Mouse (Mus musculus): ENCODE data around the gene Tmem72.

The Tmem72 gene

DNA sequence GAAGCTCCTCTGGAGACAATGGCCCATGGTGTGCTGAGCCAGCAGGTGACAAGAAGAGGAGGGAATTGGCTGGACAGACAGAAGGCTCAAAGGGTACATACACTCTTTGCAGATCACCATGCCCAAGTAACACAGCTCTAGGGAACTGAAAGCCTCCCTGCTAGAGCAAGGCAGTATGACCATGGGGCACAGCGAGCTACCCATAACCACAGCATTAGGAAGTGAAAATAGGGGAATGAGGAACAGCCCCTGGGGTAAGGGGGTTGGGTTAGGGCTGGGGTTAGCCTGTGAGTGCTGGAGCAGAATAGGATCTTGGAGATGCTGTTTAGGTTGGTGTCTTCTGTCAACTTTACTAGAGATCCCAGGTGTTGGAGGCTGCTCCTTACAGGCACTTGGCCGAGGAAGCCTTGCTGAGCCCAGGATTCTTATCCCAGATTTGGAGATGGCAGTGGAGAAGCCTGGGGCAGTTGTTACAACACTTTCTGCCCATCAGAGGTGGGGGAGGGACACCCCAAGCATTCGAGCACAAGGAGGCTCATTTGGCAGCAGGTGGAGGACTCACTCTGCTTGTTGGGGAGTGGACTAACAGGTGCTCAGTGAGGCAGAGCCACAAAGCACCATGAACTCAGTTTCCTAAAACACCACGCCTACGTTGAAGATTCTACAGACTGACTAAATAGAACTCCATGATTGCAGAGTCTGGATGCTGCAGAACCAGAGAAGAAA is 37.0 kb downstream of the Tmem72 start:
- DNase-seq (ENCODE audit: low read depth, low spot score), result no peak

DNA sequence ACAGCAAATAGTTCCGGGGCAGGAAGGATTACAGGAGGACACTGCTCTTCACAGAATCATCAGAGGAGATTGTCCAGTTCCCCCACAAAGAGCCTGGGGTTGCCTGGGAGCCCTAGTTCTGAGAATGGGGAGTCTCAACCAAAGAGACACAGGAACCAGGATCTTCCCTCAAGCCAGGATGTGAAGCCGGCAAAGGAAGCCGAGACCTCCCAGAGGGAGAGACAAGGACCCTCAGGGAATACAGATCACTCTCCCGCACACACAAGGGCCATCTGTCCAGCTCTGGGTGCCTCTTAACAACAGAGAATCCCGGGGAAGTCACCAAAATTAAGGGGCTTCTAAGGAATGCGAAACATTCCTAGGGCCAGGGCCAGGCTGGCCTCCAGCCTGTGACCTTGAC is 39.4 kb downstream of the Tmem72 start:
- no peak for DNase-seq (ENCODE audit: low read depth, low spot score)

DNA sequence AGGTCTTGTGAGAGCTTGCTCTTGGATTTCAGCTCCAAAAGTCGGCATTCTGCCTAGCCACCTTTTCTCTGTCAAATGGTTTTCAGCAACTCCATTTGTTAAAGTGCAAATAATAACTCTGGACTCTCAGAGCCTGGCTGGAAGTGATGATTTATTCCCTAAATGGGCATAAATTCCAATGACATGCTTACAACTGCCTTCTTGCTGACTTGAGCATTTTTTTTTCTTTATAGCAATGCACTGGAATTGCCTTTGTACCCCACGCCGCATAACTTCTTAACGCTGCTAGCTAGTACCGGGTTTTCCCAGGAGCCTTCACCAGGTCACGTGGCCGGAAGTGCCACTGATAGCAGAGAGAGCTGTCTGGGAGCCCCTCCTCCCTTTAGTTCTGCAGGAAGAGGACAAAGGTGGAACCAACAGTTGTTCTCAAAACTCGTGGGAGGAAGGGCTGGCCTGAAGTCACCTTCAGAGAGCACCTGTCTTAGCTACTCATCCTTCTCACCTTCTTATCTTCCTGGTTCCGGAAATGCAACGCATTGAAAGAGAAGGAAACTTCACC is 40.3 kb downstream of the Tmem72 start:
- DNase-seq (ENCODE audit: low read depth, low spot score), result no peak

DNA sequence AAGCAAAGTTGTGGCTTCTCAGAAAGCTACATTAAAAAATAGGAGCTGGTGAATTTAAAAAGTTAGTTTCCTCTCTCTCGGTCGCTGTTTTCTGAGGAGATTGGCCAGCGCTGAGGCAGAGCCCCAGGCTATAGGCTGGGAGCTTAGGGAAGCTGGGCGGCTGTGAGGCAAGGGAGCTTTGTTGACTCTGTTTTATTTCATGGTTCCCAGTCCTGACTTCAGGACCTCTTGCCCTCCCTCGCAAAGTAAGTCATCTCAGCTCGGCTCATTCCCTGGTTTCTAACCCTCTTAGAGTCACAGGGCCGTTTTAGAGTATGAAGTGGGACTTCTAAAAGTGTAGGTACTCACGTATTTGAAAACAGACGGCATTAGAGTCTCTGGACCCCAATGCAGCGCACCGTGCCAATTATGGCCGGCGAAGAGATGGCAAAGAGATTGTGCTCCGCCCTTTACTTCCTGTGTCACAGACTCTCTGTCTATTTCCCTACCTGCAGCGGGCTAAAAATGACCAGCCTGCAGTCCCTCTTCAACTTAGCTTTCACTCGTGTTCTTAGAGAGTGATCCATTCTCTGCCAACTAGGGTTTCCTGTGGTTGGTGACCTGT is 42.3 kb downstream of the Tmem72 start:
- no peak for DNase-seq (ENCODE audit: low read depth, low spot score)

DNA sequence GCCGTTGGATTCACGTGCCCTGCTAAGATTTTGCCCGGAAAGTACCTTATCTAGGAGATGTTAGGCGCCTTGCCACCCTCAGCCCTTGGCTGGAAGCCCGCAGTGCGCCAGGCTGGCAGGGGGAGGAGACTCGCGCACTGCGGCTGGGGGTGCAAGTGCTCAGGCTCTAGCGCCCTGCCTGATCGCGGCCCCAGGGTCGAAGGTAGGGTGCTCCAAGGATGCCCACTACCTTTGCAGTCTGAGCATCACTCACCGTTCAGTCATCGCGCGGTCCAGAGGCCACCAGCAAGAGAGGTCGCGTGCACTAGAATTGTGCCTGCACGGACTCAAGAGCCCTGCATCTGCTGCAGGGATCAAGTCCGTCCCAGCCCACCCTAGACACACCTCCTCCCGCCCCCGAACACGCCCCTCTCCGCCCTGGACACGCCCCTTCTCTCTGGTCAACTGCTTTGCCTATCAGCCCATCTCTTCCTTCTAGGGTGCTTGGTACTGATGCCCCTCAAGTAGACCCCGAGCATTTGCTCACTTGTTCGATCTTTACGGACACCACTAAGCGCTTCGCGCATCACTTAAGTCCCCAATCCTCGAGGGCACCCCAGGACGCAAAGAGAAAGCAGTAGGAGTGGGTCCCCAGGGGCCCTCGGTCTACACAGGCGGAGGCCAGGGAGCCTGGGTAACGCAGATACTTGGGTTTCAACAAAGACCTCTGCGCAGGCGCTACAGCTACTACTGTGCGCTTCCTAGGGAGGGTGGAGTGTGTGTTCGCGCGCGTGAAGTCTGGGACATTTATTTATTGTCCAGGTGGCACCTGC is 43.0 kb downstream of the Tmem72 start, which contains the start of gene Rassf4:
Gene Rassf4 (minus strand): TSS at position 482 of the 812 bp plus-strand sequence.
- DNase-seq (ENCODE audit: low read depth, low spot score), result peak; percentile 58

DNA sequence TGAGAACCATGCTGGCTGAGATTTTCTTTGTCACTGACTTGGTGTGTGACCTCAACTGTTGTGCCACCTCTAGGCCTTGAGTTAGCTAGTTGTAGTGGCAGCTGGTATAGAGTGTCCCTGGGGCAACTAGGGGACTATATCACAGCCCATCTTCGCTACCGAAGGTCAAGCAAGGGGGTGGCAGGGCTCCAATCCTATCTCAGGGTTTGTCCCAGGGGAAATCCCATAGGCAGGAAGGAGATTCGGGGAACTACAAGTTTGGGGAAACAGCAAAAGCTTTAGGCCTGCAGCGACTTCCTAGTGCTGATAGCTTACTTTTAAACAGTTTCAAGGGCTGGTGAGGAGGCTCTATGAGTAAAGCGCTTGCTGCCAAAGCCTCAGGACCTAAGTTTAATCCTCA is 44.4 kb downstream of the Tmem72 start:
- DNase-seq (ENCODE audit: low read depth, low spot score), result no peak

DNA sequence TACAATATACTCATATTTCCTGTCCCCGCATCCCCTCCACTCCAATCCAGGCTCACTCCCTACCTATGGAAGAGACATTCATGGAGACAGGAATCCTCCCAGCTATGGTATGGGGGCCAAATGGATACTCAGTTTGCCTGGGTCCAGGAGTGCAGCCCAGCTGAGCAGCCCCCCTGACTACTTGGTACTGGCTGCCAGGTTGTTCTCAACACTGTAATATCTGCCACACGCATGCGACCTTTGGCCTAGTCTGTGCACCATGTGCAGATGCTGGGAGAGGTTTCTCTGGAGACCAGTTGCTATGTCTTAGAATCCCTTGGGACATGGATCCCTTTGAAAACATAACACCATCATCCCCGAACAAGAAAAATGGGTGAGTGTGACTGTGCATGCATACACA is 44.9 kb downstream of the Tmem72 start:
- DNase-seq (ENCODE audit: low read depth, low spot score), result no peak

DNA sequence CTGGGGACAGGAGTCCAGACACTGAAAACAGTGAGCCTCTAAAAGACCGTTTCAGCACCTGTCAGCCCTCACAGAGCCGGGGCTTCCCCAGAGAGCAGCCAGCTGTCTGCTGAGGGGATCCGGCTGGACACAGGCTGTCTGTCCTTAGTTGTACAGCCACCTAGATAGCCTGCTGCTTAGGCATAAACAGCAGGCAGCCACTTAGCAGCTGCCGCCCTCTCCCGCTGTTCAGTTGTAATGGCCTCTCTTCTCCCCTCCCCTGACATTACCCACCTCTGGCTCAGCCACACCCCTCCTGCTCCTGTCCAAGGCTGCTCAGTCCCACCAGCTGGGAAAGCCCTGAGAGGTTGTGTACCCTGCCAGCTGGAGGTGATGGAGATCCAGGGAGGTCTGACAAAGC is 45.7 kb downstream of the Tmem72 start:
- no peak for DNase-seq (ENCODE audit: low read depth, low spot score)

DNA sequence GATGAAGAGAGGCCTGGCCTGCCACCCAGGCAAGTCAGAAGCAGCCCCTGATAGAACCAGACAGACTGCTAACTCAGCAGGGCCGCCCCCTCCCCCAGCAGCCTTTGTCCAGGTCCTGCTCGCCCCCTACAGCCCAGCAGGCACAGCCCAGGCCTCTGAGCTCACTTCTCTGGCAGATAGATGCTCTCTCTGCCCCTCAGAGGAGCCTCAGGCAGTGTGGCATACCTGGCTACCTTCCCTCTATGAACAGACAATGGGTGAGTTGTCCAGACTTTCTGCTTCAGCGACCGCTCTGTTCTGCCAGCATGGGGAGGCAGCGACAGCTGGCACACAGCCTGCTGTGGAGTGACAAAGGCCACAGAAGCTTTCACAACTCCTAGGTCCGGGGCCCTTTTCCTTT is 46.6 kb downstream of the Tmem72 start:
- no peak for DNase-seq (ENCODE audit: low read depth, low spot score)

DNA sequence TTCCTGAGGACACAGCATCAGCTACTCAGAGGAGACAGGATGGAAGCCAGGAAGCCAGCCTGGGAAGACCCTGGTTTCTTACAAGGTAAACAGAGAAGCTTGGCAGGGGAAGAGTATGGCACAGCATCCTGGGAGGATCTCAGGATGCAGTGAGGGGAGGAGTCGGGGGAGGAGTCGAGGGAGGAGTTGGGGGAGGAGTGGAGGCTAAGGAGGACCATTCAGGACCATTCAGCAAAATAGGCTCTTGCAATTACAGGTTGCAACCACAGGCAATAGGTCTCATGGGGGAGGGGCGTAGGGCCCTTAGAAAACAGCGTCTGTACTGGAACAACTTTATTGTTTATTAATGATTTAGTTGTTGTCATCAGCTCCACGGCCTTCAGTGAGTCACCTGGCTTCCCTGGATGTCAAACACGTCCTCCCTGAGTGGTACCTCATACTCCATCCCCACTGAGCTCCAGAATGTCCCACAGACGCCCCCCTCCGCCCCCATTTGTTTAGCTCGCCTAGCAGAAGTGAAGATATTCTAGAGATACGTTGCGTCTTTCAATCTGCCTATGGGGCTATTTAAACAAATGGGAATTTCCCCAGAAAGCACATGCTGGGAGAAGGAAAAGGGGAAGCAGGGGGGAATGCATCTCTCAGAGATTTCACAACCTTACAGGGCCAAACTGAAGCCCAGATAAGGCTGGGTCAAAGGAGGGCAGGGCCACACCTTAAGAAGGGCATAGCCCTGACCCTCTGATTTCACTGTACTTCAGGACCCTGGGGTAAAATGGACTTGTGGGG is 47.8 kb downstream of the Tmem72 start:
- no peak for DNase-seq (ENCODE audit: low read depth, low spot score)

DNA sequence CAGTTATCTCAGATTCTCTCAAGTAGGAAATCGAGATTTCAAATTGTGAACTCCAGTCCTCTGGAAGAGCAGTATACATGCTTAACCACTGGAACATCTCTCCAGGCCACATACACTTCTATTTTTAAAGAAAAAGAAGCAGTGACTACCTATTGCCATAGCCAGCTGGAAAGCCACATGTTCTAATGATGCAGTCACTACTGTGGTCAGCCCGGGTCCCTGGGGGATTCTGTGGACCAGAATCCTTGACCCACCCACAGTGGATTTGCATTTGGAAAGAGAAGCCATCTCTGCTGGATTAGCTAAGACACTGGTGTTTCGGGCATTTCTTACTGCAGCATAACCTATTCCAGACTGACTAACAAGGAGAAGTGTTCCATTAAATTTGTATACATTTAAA is 49.3 kb downstream of the Tmem72 start:
- no peak for DNase-seq (ENCODE audit: low read depth, low spot score)

DNA sequence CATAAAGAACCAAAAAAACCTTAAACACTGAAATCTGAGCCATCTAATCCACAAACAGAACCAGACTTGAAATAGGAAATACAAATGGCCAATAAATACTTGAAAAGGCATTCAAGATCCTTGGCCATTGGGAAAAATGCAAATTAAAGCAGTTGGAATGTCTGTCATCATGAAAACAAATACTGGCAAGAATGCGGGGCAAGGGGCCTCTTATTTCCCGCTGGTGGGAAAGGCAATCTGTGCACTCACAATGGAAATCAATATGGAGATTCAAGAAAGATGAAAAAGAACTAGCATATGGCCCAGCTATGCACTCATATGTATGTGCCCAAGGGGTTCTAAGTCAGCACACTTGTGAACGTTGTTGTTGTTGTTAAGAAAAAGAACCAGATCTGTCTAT is 49.8 kb downstream of the Tmem72 start:
- DNase-seq (ENCODE audit: low read depth, low spot score), result no peak

DNA sequence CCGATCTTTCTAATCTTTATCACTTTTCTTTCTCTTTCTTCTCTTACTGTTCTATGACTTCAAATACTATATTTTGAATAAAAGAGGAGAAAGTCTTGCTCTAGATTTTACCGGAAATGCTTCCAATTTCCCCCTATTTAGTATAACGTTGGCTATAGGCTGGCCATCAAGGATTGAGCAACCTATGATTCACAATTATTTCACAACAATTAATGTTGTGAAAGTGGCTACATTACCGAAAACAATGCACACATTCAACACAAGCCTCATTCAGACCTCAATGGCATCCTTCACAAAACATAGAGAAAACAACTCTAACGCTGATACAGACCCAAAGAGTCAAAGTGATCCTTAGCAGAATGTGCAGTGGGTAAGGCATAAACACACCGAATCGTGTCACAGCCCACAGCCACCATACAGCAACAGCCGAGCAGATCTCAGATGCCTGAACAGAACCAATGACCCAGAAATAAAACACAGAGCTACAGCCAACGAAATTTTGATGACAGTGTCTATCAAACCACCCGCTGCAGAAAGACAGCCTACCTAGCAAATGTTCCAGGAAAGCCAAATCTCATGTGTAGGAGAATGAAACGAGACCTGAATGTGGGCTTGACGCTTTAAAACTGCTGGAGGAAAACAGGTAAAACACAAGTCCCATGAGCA is 50.5 kb downstream of the Tmem72 start:
- no peak for DNase-seq (ENCODE audit: low read depth, low spot score)

DNA sequence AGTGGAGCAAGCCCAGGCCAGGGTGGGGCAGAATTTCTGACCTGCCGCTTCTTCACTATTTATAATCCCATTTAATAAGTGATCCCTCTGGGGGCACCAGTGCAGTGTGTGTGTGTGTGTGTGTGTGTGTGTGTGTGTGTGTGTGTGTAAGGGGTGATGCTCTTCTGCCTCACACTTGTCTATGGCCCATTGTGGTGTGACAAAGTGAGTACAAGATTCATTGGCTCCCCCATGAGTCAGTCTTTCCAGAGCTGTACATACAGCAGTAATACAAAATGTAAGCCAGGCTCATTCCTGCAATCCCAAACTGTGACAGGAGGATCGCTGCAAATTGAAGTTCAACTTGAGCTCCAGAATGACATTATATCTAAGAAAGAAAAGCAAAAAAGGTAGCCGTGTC is 51.9 kb downstream of the Tmem72 start:
- DNase-seq (ENCODE audit: low read depth, low spot score), result no peak

DNA sequence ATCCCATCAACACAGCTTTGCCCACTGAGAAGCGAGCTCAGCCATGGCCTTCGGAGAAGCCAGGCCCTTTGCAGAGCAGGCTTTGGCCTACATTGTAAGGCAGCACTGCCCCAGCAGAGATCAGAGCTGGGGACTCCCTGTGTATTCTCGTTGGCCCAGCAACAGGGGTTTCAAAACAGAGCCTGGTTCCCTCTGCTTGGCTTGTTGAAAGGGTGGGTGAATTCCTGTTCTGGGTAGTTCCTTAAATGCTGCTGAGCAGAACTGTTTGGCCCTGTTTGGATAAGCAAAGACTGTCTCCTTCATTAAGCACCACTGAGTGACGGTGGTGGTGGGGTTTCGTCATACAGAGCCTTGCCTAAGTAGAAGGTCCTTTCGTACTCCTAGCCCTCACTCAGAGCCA is 52.7 kb downstream of the Tmem72 start:
- DNase-seq (ENCODE audit: low read depth, low spot score), result no peak

DNA sequence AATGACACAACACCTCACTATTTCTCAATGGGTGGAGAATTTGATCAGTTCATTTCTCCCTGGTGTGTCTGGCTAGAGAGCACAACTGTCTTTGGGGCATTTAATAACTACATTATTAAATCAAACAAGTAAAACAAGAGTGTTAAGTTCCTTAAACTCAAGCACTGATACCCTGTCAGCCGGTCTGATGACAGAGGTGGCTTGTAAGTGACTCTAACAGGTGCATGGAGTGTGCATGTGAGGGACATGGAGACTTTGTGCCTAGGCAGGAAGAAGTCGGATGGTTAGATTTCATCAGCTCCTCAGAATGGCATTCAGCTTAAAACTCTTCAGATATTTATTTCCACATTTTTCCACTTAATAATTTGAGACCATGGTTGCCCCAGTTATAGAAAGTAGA is 53.3 kb downstream of the Tmem72 start:
- DNase-seq (ENCODE audit: low read depth, low spot score), result no peak

DNA sequence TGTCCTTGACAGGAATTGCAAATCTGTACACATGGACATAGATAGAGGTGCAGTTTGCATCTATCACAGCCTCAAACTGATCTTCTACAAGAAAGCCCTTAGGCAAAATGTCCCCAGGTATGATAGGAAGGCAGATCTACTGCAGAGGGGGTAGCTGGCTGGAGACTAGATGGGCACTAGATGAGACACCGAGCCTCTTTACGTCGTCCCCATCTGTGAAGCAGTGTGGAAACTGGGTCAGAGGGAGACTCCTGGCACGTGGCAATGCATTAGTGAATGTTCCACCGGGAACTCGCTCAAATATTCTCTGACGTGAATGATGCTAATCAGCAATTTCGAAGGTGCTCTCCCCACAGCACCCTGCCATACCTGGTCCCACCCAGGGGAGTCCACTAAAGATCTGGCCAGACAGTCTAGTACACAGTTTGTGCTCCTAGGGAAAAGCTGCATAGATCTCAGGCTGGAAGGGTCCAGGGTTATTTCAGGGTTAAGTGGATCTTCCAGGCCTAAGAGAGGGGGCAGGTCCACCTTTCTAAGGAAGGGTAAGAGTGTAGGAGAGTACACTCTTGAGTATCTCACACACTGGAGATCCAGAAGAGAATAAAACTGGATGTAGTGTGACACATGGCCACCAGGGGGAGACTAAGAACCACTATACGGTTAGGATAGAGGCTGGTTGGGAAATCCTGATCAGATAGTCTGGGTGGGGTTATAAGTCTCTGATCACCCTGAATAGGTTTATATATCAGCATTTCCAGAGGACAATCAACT is 62.8 kb downstream of the Tmem72 start:
- DNase-seq (ENCODE audit: low read depth, low spot score), result peak; percentile 62

DNA sequence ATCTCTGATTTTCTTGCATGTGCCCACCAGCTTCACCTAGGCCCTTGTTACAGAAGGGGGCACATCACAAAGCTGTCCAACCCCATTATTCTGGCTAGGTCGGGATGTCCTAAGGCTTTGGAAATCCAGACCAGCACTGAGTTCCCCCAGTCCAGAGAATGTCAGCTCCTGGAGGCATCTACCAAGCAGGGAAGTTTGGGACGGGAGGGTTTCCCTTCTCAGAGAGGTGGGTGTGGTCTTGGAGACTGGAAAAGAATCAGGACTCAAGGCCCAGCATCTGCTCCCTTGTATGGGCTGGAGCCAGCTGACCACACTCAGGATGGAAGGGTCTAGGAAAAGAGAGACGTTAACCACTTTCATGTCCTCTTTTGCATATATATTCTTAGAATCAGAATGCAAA is 63.5 kb downstream of the Tmem72 start:
- DNase-seq (ENCODE audit: low read depth, low spot score), result no peak

DNA sequence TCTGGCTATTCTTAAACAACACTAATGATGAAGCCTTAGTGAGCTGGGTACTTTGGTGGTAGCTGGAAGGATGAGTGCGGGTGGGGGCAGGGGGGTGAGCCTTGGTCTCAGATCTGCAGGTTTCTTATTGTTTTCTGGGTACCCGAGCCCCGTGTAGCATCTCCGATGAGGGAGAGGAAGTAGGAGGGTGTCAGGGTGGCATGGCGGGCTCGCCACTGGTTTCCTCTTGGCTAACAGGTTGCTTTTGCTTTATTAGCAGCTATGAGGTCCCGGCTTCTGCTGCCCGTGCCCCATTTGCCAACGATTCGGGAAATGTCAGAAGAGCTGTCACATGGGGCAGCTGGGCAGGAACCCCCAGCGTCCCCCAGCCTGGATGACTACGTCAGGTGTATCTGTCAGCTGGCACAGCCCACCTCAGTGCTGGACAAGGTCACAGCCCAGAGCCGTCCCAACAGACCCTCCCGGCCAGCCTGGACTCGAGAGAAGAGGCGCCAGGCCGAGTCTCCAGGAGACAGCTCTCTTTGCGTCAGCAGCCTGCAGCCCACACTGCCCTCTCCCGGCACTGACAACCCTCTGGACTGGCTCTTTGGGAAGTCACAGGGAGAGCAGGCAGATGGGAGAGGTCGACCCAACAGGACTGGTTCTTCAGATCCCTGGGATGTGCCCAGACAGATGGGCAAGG is 65.1 kb downstream of the Tmem72 start:
- no peak for DNase-seq (ENCODE audit: low read depth, low spot score)

DNA sequence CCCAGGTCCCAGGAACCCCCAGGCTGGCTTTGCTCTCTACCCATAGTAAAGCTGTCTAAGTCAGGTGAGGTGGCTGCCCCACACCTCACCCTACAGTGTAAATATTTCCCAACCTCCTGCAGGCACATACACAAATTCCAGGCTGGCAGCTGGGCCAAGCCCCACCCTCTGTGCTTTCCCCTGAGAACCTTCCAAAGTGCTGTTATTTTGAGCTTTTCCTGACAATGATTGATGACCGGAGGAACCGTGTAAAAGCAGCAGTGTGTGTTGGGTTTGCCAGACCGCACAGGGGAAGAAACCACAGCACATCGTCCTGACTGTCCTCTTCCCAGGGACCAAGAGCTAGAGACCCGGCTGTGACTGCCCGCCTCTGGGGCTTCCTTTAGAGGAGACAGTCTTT is 66.3 kb downstream of the Tmem72 start, which contains the start of gene Depp1:
Gene Depp1 (plus strand): TSS at position 204 of the 400 bp plus-strand sequence.
- no peak for DNase-seq (ENCODE audit: low read depth, low spot score)
